8 mouse cellular contexts compared by ENCODE assay signal in genomic region chr14:60250879-60251278, GRCm38 (mm10). TPM values are rescaled to one million over a fixed set of nuclear protein-coding genes. Genes with fewer than 3 reads are reported as not detected.
A peak's percentile ranks its signal among the peaks of the same experiment; 100 is the strongest.
DNase-seq lines count a peak whose midpoint lies in the region; ATAC-seq and TF ChIP-seq lines count a peak whose summit lies in the region.

No protein-coding gene starts in this region.

- H3K27me3 ChIP-seq in testis, adult 2 months (ENCODE audit: control insufficient read depth, insufficient read depth, low read length): no peaks in the 10 kb centered on the region
- no peaks in the 10 kb centered on the region for H3K27me3 ChIP-seq in hindbrain, postnatal 0 days (ENCODE audit: insufficient read depth, low read length)
- no peaks in the 10 kb centered on the region for H3K27me3 ChIP-seq in midbrain, embryonic 14.5 days (ENCODE audit: control insufficient read depth, insufficient read depth, low read length)

- H3K4me3 ChIP-seq in testis, adult 2 months (ENCODE audit: control insufficient read depth, low read depth, low read length): peak overlapping the region; percentile 97
- H3K4me3 ChIP-seq in hindbrain, postnatal 0 days (ENCODE audit: low read length): peak overlapping the region; percentile 76
- H3K4me3 ChIP-seq in midbrain, embryonic 14.5 days (replicated peaks; ENCODE audit: low read depth, low read length): peak overlapping the region; percentile 96

- peaks cover 5% of the 10 kb centered on the region for H3K4me1 ChIP-seq in testis, adult 2 months (ENCODE audit: control insufficient read depth, insufficient read depth, low read length)
- H3K4me1 ChIP-seq in hindbrain, postnatal 0 days (ENCODE audit: insufficient read depth, low read length): 0 out of 2 replicates have a peak, but pooled peaks cover 2% of the 10 kb centered on the region
- peaks cover 14% of the 10 kb centered on the region; the same call in 1 of the 2 replicates for H3K4me1 ChIP-seq in midbrain, embryonic 14.5 days (ENCODE audit: control insufficient read depth, insufficient read depth, low read length)

- peak overlapping the region; percentile 94 for H3K9ac ChIP-seq in hindbrain, postnatal 0 days (replicated peaks; ENCODE audit: low read length)
- H3K9ac ChIP-seq in midbrain, embryonic 14.5 days (replicated peaks; ENCODE audit: low read length): peak overlapping the region; percentile 92

- TF ChIP-seq POLR2A in testis, adult 2 months (IDR thresholded peaks at IDR 0.05; ENCODE audit: control insufficient read depth, low read depth, low read length): no peak

- H3K9me3 ChIP-seq in hindbrain, postnatal 0 days (ENCODE audit: low read length): no peaks in the 10 kb centered on the region
- H3K9me3 ChIP-seq in midbrain, embryonic 14.5 days (ENCODE audit: control insufficient read depth, low read length): no peaks in the 10 kb centered on the region

- under 1% methylated on average over 39 of the region's 39 CpGs for WGBS in hindbrain, postnatal 0 days
- WGBS in midbrain, embryonic 14.5 days: under 1% methylated on average over 39 of the region's 39 CpGs

- ATAC-seq in hindbrain, postnatal 0 days: peak; percentile 59
- ATAC-seq in midbrain, embryonic 14.5 days (ENCODE audit: low FRiP score, low TSS enrichment): peak; percentile 75

- peak; percentile 62 for DNase-seq in embryo, embryonic 10 days (ENCODE audit: low spot score)
- no peak for DNase-seq in embryo, embryonic 9.5 days (ENCODE audit: extremely low spot score)
- DNase-seq in testis, postnatal 10 days (ENCODE audit: low spot score): no peak
- DNase-seq in hindbrain, postnatal 0 days (ENCODE audit: low spot score): peak; percentile 68
- peak; percentile 78 for DNase-seq in midbrain, embryonic 14.5 days
- no peak for DNase-seq in layer of hippocampus, postnatal 14 days (ENCODE audit: low spot score in 2 of 2)
- DNase-seq in retina, embryonic 14.5 days (ENCODE audit: low spot score): no peak

- no peak for TF ChIP-seq CTCF in testis, adult 2 months (IDR thresholded peaks at IDR 0.05; ENCODE audit: control insufficient read depth, insufficient read depth, insufficient replicate concordance, low read depth, low read length)
- TF ChIP-seq CTCF in hindbrain, postnatal 0 days (IDR thresholded peaks at IDR 0.05; ENCODE audit: low read depth): no peak; the same call in 1 of the 2 replicates

- peak overlapping the region; percentile 91 for H3K27ac ChIP-seq in testis, adult 2 months (ENCODE audit: control insufficient read depth, insufficient read depth, low read depth, low read length)
- H3K27ac ChIP-seq in hindbrain, postnatal 0 days: peak overlapping the region; percentile 87
- peak overlapping the region; percentile 91 for H3K27ac ChIP-seq in midbrain, embryonic 14.5 days (replicated peaks; ENCODE audit: low read depth, low read length)

- peak overlapping the region; percentile 76 for H3K4me2 ChIP-seq in hindbrain, postnatal 0 days (ENCODE audit: low read depth, low read length)
- peak overlapping the region; percentile 63 for H3K4me2 ChIP-seq in midbrain, embryonic 14.5 days (ENCODE audit: low read length)

- H3K36me3 ChIP-seq in testis, adult 2 months (ENCODE audit: control insufficient read depth, insufficient read depth, low read length): no peaks in the 10 kb centered on the region
- H3K36me3 ChIP-seq in hindbrain, postnatal 0 days (ENCODE audit: insufficient read depth, low read length): no peaks in the 10 kb centered on the region
- H3K36me3 ChIP-seq in midbrain, embryonic 14.5 days (ENCODE audit: control insufficient read depth, insufficient read depth, low read length): no peaks in the 10 kb centered on the region

RNA-seq across cellular contexts. Expression of gene Nupl1, which starts 0.4 kb away (rescaled TPM):
- polyA plus RNA-seq in testis, adult 2 months (2012; rRNA removed): 0.97 and 1.1 TPM in 2 replicates
- total RNA-seq in hindbrain, postnatal 0 days (2014; rRNA removed): 0.99 TPM in 1 of 2 replicates, not detected in the other
- 0.16 TPM in 1 of 2 replicates, not detected in the other for polyA plus RNA-seq in hindbrain, postnatal 0 days (2015; fragmentation: Nextera tagmentation; extraction: Ambion mirVana)
- polyA plus RNA-seq in midbrain, embryonic 14.5 days (2014; fragmentation: Nextera tagmentation; extraction: Ambion mirVana): not detected in 2 replicates
- total RNA-seq in layer of hippocampus, postnatal 14 days (2021): not detected

RNA-seq across cellular contexts. Expression of gene Gm49336, which starts 0.4 kb away (rescaled TPM):
- 63.6 and 66.3 TPM in 2 replicates for polyA plus RNA-seq in testis, adult 2 months (2012; rRNA removed)
- total RNA-seq in hindbrain, postnatal 0 days (2014; rRNA removed): 78.3 and 85.9 TPM in 2 replicates
- polyA plus RNA-seq in hindbrain, postnatal 0 days (2015; fragmentation: Nextera tagmentation; extraction: Ambion mirVana): 32.0 and 33.1 TPM in 2 replicates
- 55.1 and 76.9 TPM in 2 replicates for polyA plus RNA-seq in midbrain, embryonic 14.5 days (2014; fragmentation: Nextera tagmentation; extraction: Ambion mirVana)
- total RNA-seq in layer of hippocampus, postnatal 14 days (2021): 10 to 100 TPM; 82.2 to 86.4 TPM

RNA-seq across cellular contexts. Expression of gene Mtmr6, which starts 14.1 kb away (rescaled TPM):
- 78.9 and 92.1 TPM in 2 replicates for polyA plus RNA-seq in testis, adult 2 months (2012; rRNA removed)
- total RNA-seq in hindbrain, postnatal 0 days (2014; rRNA removed): 28.5 and 36.7 TPM in 2 replicates
- 51.6 and 55.5 TPM in 2 replicates for polyA plus RNA-seq in hindbrain, postnatal 0 days (2015; fragmentation: Nextera tagmentation; extraction: Ambion mirVana)
- polyA plus RNA-seq in midbrain, embryonic 14.5 days (2014; fragmentation: Nextera tagmentation; extraction: Ambion mirVana): 38.9 and 68.7 TPM in 2 replicates
- total RNA-seq in layer of hippocampus, postnatal 14 days (2021): 100 to 1,000 TPM; 102 to 106 TPM

RNA-seq across cellular contexts. Expression of gene Atp8a2, which starts 53.9 kb away (rescaled TPM):
- 16.7 and 18.8 TPM in 2 replicates for polyA plus RNA-seq in testis, adult 2 months (2012; rRNA removed)
- total RNA-seq in hindbrain, postnatal 0 days (2014; rRNA removed): 29.1 and 95.3 TPM in 2 replicates
- 37.4 and 41.7 TPM in 2 replicates for polyA plus RNA-seq in hindbrain, postnatal 0 days (2015; fragmentation: Nextera tagmentation; extraction: Ambion mirVana)
- polyA plus RNA-seq in midbrain, embryonic 14.5 days (2014; fragmentation: Nextera tagmentation; extraction: Ambion mirVana): 33.4 and 37.1 TPM in 2 replicates
- total RNA-seq in layer of hippocampus, postnatal 14 days (2021): 10 to 100 TPM; 51.4 to 61.8 TPM

Comparison
In these comparisons a context has a peak if more than half of its experiments do, and no peak if none do; other contexts are left out.
1. DNase-seq: peak in embryo, embryonic 10 days (single experiment), hindbrain, postnatal 0 days (single experiment) and midbrain, embryonic 14.5 days (single experiment); none in embryo, embryonic 9.5 days (single experiment), testis, postnatal 10 days (single experiment), layer of hippocampus, postnatal 14 days (0 of 2) and retina, embryonic 14.5 days (single experiment).
2. Peak in every context shown above with its lines, with median percentiles within 50 percentile points of each other: H3K27ac ChIP-seq and H3K4me3 ChIP-seq.